Mouse (Mus musculus): ENCODE measurements around the gene Selenoi. TPM values are rescaled to one million over a fixed set of nuclear protein-coding genes. Genes with fewer than 3 reads are reported as not detected.
"Not testable (repeated sequence)": the region's sequence is repeated elsewhere in the genome, so short reads cannot be mapped to it uniquely, and the experiment has no call there.

The Selenoi gene
- total RNA-seq, 2 experiments from 2014 or later: 47.7 to 49.2 TPM

DNA sequence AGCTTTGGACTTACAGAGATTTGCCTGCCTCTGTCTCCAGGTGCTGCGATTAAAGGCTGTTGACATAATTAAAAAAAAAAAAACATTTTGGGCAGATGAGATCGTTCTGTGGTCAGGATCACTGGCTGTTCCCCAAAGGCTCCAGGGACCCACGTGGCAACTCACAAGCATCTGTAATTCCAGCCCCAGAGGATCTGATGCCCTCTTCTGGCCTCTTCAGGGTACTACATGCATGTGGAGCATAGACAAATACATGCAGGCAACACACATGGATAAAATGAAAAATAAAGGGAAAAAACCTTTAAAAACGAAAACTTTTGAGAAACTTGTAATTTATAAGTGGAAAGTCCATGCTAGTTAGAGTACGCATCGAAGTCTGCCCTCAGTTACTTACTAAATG is 25.1 kb upstream of the Selenoi start:
- Histone ChIP-seq H3K4me3 (no peak overlapping the region), H3K27ac (no peak overlapping the region)
- intact Hi-C loops (cut with DNase I): no loop called here
- TF ChIP-seq CTCF (IDR thresholded peaks at IDR 0.05): peak; percentile 45
- no peak for DNase-seq (ENCODE audit: extremely low spot score in 1 of 2, low spot score in 2 of 2)

DNA sequence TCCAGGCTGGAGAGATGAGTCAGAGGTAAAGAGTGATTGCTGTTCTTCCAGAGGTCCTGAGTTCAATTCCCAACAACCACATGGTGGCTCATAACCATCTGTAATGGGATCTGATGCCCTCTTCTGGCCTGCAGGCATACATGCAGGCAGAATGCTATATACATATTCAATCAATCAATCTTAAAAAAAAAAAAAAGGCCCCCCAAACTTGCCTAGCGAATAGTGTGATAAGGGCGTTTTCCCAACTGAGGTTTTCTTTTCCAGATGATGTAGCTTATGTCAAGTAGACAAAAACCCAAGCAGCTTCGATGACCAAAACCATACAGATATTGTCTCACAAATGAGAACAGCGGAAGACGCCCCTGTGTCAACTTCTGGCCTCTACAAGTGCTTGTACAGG is 21.6 kb upstream of the Selenoi start:
- not testable (repeated sequence) for DNase-seq (ENCODE audit: extremely low spot score in 1 of 2, low spot score in 2 of 2); H3K27ac ChIP-seq; H3K4me3 ChIP-seq
- intact Hi-C loops (cut with DNase I): loop anchor here (5.0 kb wide), 1 partner anchor 267 kb away; no protein-coding TSS in a partner anchor

GRCm38 (mm10) chr5:30214889-30215288 is 17.5 kb upstream of the Selenoi start:
- no peak overlapping the region for H3K27ac ChIP-seq
- peak; percentile 54 to 73 for DNase-seq (ENCODE audit: extremely low spot score in 1 of 2, low spot score in 2 of 2)
- peak; percentile 83 for TF ChIP-seq CTCF (IDR thresholded peaks at IDR 0.05)
- no peak overlapping the region for H3K4me3 ChIP-seq
- intact Hi-C loops (cut with DNase I): loop anchor here (5.0 kb wide), 2 partner anchors 262 to 427 kb away; no protein-coding TSS in a partner anchor

DNA sequence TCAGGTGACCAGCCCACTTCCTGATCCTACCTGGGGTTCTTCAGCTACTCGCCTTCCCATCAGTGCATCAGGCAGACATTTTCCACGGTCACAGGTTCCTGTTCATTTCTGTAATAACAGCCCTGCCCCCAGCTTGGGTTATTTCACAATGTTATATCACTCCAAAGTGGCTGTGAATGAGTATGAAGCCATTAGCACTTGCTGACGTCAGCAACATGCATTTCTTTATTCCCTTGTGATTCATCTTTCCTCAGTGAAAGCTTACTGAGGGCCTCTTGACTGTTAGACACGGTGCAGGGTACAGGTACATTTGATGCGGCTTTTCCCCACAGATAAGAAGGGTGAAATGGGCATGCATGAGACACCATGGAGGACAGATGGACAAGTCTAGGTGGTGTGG is 16.4 kb upstream of the Selenoi start:
- no peak for TF ChIP-seq CTCF (IDR thresholded peaks at IDR 0.05)
- intact Hi-C loops (cut with DNase I): loop anchor here (5.0 kb wide), 1 partner anchor 426 kb away; no protein-coding TSS in a partner anchor

GRCm38 (mm10) chr5:30219715-30220114 is 12.7 kb upstream of the Selenoi start:
- no peak overlapping the region for H3K27ac ChIP-seq
- no peak for DNase-seq (ENCODE audit: extremely low spot score in 1 of 2, low spot score in 2 of 2)
- H3K4me3 ChIP-seq: no peak overlapping the region
- intact Hi-C loops (cut with DNase I): loop anchor here (5.0 kb wide), 1 partner anchor 423 kb away; no protein-coding TSS in a partner anchor
- TF ChIP-seq CTCF (IDR thresholded peaks at IDR 0.05): no peak

More for the DNA sequence above, 16.4 kb upstream of the Selenoi start:
- DNase-seq (ENCODE audit: extremely low spot score in 1 of 2, low spot score in 2 of 2): no peak
- Histone ChIP-seq H3K4me3 (no peak overlapping the region), H3K27ac (no peak overlapping the region)

- no peak overlapping the region for H3K4me3 ChIP-seq
- DNase-seq (ENCODE audit: extremely low spot score in 1 of 2, low spot score in 2 of 2): no peak
- no peak overlapping the region for H3K27ac ChIP-seq
- intact Hi-C loops (cut with DNase I): no loop called here
- TF ChIP-seq CTCF (IDR thresholded peaks at IDR 0.05): no peak
Observed at GRCm38 (mm10) chr5:30220666-30221065, 11.7 kb upstream of the Selenoi start.

DNA sequence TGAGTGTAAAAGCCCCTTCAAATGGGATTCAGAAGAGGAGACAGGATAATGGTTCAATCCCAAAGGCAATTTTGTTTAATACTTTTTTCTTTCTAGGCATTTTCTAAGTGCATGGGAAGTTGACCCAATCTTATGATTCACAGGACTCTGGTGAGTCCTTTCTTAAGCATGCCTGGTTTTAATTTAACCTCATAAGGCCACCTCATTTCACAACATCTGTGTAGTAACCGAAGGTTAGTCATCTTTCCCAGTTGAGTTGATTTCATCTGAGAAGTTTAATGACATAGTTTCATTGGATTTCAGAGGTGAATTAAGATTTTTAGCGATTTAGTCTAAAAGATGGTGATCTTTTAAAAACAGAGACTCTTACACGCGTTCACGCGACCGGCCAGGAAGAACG is 9.7 kb upstream of the Selenoi start:
- intact Hi-C loops (cut with DNase I): no loop called here
- TF ChIP-seq CTCF (IDR thresholded peaks at IDR 0.05): no peak
- DNase-seq (ENCODE audit: extremely low spot score in 1 of 2, low spot score in 2 of 2): no peak
- Histone ChIP-seq H3K4me3 (no peak overlapping the region), H3K27ac (no peak overlapping the region)

DNA sequence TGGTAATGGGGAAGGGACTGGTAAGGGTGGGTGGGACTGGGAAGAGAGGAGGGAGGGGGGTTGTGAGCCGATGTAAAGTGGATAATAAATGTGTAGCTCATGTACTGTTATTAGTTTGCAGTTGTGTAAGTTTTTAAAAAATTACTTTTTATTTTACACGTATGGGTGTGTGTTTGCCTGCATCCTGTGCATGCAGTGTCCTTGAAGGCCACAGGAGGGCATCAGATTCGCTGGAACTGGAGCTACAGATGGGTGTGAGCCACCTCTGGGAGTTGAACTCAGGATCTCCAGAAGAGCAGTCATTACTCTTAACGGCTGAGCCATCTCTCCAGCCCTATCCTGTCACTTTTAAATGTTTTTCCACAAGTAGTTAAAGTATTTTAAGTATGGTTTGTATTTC is 1.5 kb upstream of the Selenoi start:
- no peak overlapping the region for H3K4me3 ChIP-seq
- TF ChIP-seq CTCF (IDR thresholded peaks at IDR 0.05): peak; percentile 63
- H3K27ac ChIP-seq: no peak overlapping the region
- peak in 1 of 2 experiments; percentile 26 for DNase-seq (ENCODE audit: extremely low spot score in 1 of 2, low spot score in 2 of 2)
- intact Hi-C loops (cut with DNase I): no loop called here

DNA sequence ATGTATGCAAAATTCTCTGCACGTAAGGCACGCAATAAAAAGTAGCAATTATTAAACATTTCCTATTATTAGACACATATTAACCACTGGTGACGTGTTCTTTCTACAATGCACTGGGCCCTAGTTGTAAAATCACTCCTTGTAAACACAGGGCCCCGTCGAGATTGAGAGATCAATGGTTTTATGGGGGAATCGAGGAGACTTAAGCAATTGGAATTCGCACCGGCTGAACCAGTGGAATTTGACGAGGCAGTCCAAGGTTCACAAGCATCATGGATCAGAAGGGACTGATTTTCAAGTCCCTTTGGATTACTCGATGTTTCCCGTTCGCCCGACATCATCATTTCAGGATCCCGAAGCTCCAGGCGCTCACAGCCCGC is 500 bp upstream of the Selenoi start:
- Histone ChIP-seq H3K4me3 (peak overlapping the region; percentile 77), H3K27ac (peak overlapping the region; percentile 75)
- intact Hi-C loops (cut with DNase I): no loop called here
- no peak for TF ChIP-seq CTCF (IDR thresholded peaks at IDR 0.05)
- DNase-seq (ENCODE audit: extremely low spot score in 1 of 2, low spot score in 2 of 2): no peak

DNA sequence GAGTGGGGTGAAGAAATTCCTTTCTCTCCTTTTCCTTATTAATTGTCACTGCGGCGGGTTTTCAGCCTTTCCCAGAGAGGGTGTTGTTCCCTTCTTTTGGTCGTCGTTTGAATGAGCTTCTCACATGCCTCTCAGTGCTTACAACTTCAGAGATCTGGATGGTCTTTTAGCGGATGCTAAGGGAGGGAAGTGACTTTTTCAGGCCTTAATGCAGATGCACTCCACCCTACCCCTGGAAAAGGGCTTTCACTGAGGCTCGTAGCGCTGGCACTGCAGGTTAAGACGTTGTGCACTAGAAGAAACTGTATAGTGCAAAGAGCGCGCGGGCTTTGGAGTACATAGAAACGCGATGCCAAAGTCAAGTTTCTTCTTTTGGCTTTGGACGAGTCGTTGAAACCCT is 661 bp downstream of the Selenoi start:
- Histone ChIP-seq H3K27ac (peak overlapping the region; percentile 88), H3K4me3 (peak overlapping the region; percentile 77)
- no peak for TF ChIP-seq CTCF (IDR thresholded peaks at IDR 0.05)
- DNase-seq (ENCODE audit: extremely low spot score in 1 of 2, low spot score in 2 of 2): peak; percentile 13 to 19
- intact Hi-C loops (cut with DNase I): no loop called here

GRCm38 (mm10) chr5:30233979-30234378 is 1.6 kb downstream of the Selenoi start:
- Histone ChIP-seq H3K4me3 (no peak overlapping the region), H3K27ac (no peak overlapping the region)
- TF ChIP-seq CTCF (IDR thresholded peaks at IDR 0.05): no peak
- DNase-seq (ENCODE audit: extremely low spot score in 1 of 2, low spot score in 2 of 2): no peak
- intact Hi-C loops (cut with DNase I): no loop called here

GRCm38 (mm10) chr5:30235641-30236126 is 3.3 kb downstream of the Selenoi start:
- no peak overlapping the region for H3K4me3 ChIP-seq

GRCm38 (mm10) chr5:30238533-30238932 is 6.2 kb downstream of the Selenoi start:
- TF ChIP-seq CTCF (IDR thresholded peaks at IDR 0.05): no peak
- Histone ChIP-seq H3K27ac (no peak overlapping the region), H3K4me3 (no peak overlapping the region)
- DNase-seq (ENCODE audit: extremely low spot score in 1 of 2, low spot score in 2 of 2): no peak
- intact Hi-C loops (cut with DNase I): no loop called here

More at GRCm38 (mm10) chr5:30235641-30236126, 3.3 kb downstream of the Selenoi start:
- no peak overlapping the region for H3K27ac ChIP-seq
- no peak for TF ChIP-seq CTCF (IDR thresholded peaks at IDR 0.05)
- no peak for DNase-seq (ENCODE audit: extremely low spot score in 1 of 2, low spot score in 2 of 2)
- intact Hi-C loops (cut with DNase I): loop anchor here (2.0 kb wide), 1 partner anchor 35 kb away; no protein-coding TSS in a partner anchor

Data from left cerebral cortex, adult 2 months (tissue).